Mouse (Mus musculus) heart, embryonic 16.5 days (tissue): Measurements from ENCODE around the gene Sypl. TPM values are rescaled to one million over a fixed set of nuclear protein-coding genes. Genes with fewer than 3 reads are reported as not detected.

Experiments used
- polyA plus RNA-seq: library from polyadenylated mRNA; unstranded; fragments of >200 nt; fragmentation: Nextera tagmentation; extraction: Ambion mirVana; gene quantifications from 2 replicates; pipeline ENCODE4 v1.2.1, GENCODE M21; 2015

Gene Sypl
- polyA plus RNA-seq, 1 experiment from 2014 or later: 127 TPM

Other genes starting within 250 kb of the Sypl start
- 20.2 and 21.8 TPM in 2 replicates for gene Nampt, start 134.3 kb upstream of the Sypl start, polyA plus RNA-seq
- 0.28 and 0.55 TPM in 2 replicates for gene Cdhr3, start 139.0 kb downstream of the Sypl start, polyA plus RNA-seq
- gene Atxn7l1, start 193.8 kb downstream of the Sypl start, polyA plus RNA-seq: 10.2 and 10.8 TPM in 2 replicates